Mouse (Mus musculus): ENCODE data around the gene Ftcd.

DNA sequence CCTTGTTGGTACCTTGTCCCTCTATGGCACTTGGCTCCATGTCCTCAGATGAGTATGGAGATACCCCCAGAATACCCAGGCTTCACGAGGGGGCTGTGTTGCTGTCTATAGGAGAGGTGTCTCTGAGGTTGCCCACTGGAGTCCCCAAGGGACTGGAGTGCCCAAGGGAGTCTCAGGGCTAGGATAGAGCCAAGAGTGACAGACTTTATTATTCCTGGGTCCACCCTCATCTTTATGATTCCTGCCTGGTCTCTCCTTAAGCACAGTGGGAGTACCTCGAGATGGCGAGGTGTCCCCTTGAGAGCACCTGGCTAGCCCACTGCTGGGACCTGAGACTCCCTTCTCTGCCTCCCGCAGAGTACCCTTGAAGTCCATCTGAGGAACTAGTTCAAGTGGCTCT lies 47.0 kb downstream of the Ftcd start:
- TF ChIP-seq CTCF (IDR thresholded peaks at IDR 0.05; ENCODE audit: low read depth) (no peak), EP300 (IDR thresholded peaks at IDR 0.05; ENCODE audit: low read depth) (no peak)
